Mouse (Mus musculus) ES-E14 (cell line): ENCODE results near the gene Rap1a. TPM values are rescaled to one million over a fixed set of nuclear protein-coding genes. Genes with fewer than 3 reads are reported as not detected.

ENCODE experiments used
- DNase-seq: peaks from one replicate; pipeline ENCODE4 v3.0.0-alpha.2; 2013; ENCODE audit warnings: low read depth, low spot score
- H3K27ac ChIP-seq: 2 replicates; pipeline ENCODE4 v1.5.1; 2012; ENCODE audit warnings: low read depth, mild to moderate bottlenecking, low read length, moderate library complexity, mixed read lengths; ENCODE audit not compliant: poor library complexity, insufficient read depth, severe bottlenecking
- H3K36me3 ChIP-seq: 2 replicates; pipeline ENCODE4 v1.6.1; 2012; ENCODE audit warnings: mild to moderate bottlenecking, low read length, moderate library complexity, mixed read lengths; ENCODE audit not compliant: control insufficient read depth, poor library complexity, insufficient read depth, severe bottlenecking
- H3K4me1 ChIP-seq, 2 experiments: fragments of 150-350 bp in 1 of 2; sonication (generic) in 1 of 2; 2 replicates each; pipeline ENCODE4 v1.6.1; 2012; ENCODE audit warnings: low read length in 2 of 2, mild to moderate bottlenecking in 1 of 2, mixed read lengths in 1 of 2; ENCODE audit not compliant: control insufficient read depth in 2 of 2, insufficient read depth in 2 of 2, poor library complexity in 1 of 2
- H3K4me3 ChIP-seq, 2 experiments: fragments of 150-350 bp in 1 of 2; sonication (generic) in 1 of 2; 2 replicates each; pipeline ENCODE4 v1.5.1; 2012; ENCODE audit warnings: low read length in 2 of 2, low read depth in 1 of 2, mild to moderate bottlenecking in 1 of 2, mixed read lengths in 1 of 2; ENCODE audit not compliant: insufficient read depth in 1 of 2, poor library complexity in 1 of 2, severe bottlenecking in 1 of 2
- H3K9ac ChIP-seq: 2 replicates; pipeline ENCODE4 v1.6.1; 2012; ENCODE audit warnings: low read depth, mild to moderate bottlenecking, low read length, mixed read lengths; ENCODE audit not compliant: poor library complexity, insufficient read depth, severe bottlenecking
- H3K9me3 ChIP-seq: fragments of 150-350 bp; sonication (generic); 2 replicates; pipeline ENCODE4 v1.6.1; 2012; ENCODE audit warnings: low read depth, mild to moderate bottlenecking, low read length; ENCODE audit not compliant: control insufficient read depth, insufficient read depth
- CHD2 ChIP-seq: IDR thresholded peaks from 2 replicates; pipeline ENCODE4 v1.6.1; 2014; ENCODE audit warnings: mild to moderate bottlenecking, low read depth, low read length, inconsistent platforms
- HCFC1 ChIP-seq: IDR thresholded peaks from 2 replicates; pipeline ENCODE4 v1.6.1; 2012; ENCODE audit warnings: low read length, inconsistent platforms, borderline replicate concordance; ENCODE audit not compliant: insufficient read depth
- MAFK ChIP-seq: IDR thresholded peaks from 2 replicates; pipeline ENCODE4 v1.6.1; 2014; ENCODE audit warnings: mild to moderate bottlenecking, low read depth, low read length, inconsistent platforms; ENCODE audit not compliant: insufficient read depth
- ZC3H11A ChIP-seq: IDR thresholded peaks from 2 replicates; pipeline ENCODE4 v1.6.1; 2012; ENCODE audit warnings: low read depth, mild to moderate bottlenecking, inconsistent platforms, low read length, borderline replicate concordance
- ZNF384 ChIP-seq: IDR thresholded peaks from 2 replicates; pipeline ENCODE4 v1.6.1; 2012; ENCODE audit warnings: low read depth, low read length, inconsistent platforms
- in situ Hi-C, 2 experiments: fragments of 600-800 bp; cut with MboI; formaldehyde crosslinking; loops; one replicate each; pipeline ENCODE4 v1.15.1; 2025; ENCODE audit warnings: low sequenced_read_pairs in 2 of 2, inconsistent platforms in 1 of 2; ENCODE audit not compliant: unreplicated experiment in 2 of 2
- total RNA-seq: library from RNA; depleted of rRNA; stranded (reverse); fragments of 300-350 nt; gene quantifications from 2 replicates; pipeline ENCODE4 v1.2.3, GENCODE M21; 2012

The Rap1a gene
- total RNA-seq, 1 experiment = 23.2 TPM

- Histone ChIP-seq H3K9ac (no peak overlapping the region), H3K9me3 (no peaks in the 10 kb centered on the region), H3K4me1 (0 out of 4 replicates have a peak, but pooled peaks cover 0 to 3% of the 10 kb centered on the region in 2 experiments), H3K27ac (no peak overlapping the region), H3K4me3 (no peak overlapping the region), H3K36me3 (no peaks in the 10 kb centered on the region)
- in situ Hi-C loops = no loop called here
- no peak for DNase-seq
- TF ChIP-seq ZNF384 (no peak), MAFK (no peak), ZC3H11A (no peak), CHD2 (no peak), HCFC1 (no peak)
Observed at GRCm38 (mm10) chr3:105808179-105809037, 7.3 kb upstream of the Rap1a start.

GRCm38 (mm10) chr3:105807672-105808071 is 6.5 kb upstream of the Rap1a start:
- TF ChIP-seq ZNF384 = no peak
- TF ChIP-seq ZC3H11A = no peak
- TF ChIP-seq HCFC1 = no peak
- TF ChIP-seq MAFK = no peak
- in situ Hi-C loops = no loop called here
- Histone ChIP-seq H3K27ac (no peak overlapping the region), H3K9me3 (no peaks in the 10 kb centered on the region), H3K36me3 (no peaks in the 10 kb centered on the region), H3K9ac (no peak overlapping the region), H3K4me3 (no peak overlapping the region), H3K4me1 (peaks cover 0 to 3% of the 10 kb centered on the region in 2 experiments; a peak in 1 of 4 replicates)
- DNase-seq = no peak

GRCm38 (mm10) chr3:105806519-105807249 is 5.5 kb upstream of the Rap1a start:
- Histone ChIP-seq H3K36me3 (no peaks in the 10 kb centered on the region), H3K27ac (no peak overlapping the region), H3K9me3 (no peaks in the 10 kb centered on the region), H3K9ac (no peak overlapping the region), H3K4me3 (no peak overlapping the region), H3K4me1 (peaks cover 3 to 7% of the 10 kb centered on the region in 2 experiments)
- TF ChIP-seq HCFC1 (no peak), MAFK (no peak), ZNF384 (no peak), CHD2 (no peak), ZC3H11A (no peak)
- no peak for DNase-seq
- in situ Hi-C loops = no loop called here

GRCm38 (mm10) chr3:105803600-105803999 is 2.5 kb upstream of the Rap1a start:
- H3K9ac ChIP-seq = no peak overlapping the region
- H3K9me3 ChIP-seq = no peaks in the 10 kb centered on the region
- in situ Hi-C loops = no loop called here
- no peak overlapping the region for H3K4me3 ChIP-seq
- no peak for DNase-seq
- H3K27ac ChIP-seq = no peak overlapping the region
- H3K36me3 ChIP-seq = no peaks in the 10 kb centered on the region
- H3K4me1 ChIP-seq = peaks cover 7 to 12% of the 10 kb centered on the region in 2 experiments
- no peak for TF ChIP-seq MAFK
- no peak for TF ChIP-seq ZNF384
